Mouse (Mus musculus) left cerebral cortex, adult 2 months (tissue): Measurements from ENCODE around the gene Mctp1. TPM values are rescaled to one million over a fixed set of nuclear protein-coding genes. Genes with fewer than 3 reads are reported as not detected.

Experiments used
- DNase-seq, 2 experiments: peaks; one replicate each; pipeline ENCODE4 v3.0.0; 2021 to 2022; ENCODE audit warnings: low spot score in 2 of 2, mixed read lengths in 1 of 2; ENCODE audit errors: extremely low spot score in 1 of 2
- H3K27ac ChIP-seq: fragments of 200-600 bp; 2 replicates; pipeline ENCODE4 v1.8.1; 2022
- H3K4me3 ChIP-seq: fragments of 200-600 bp; 2 replicates; pipeline ENCODE4 v1.8.1; 2022
- CTCF ChIP-seq: fragments of 200-600 bp; IDR thresholded peaks from 2 replicates; pipeline ENCODE4 v1.8.1; 2022; ENCODE audit warnings: antibody characterized with exemption, mild to moderate bottlenecking, moderate library complexity
- intact Hi-C: fragments of 180-260 bp; cut with DNase I; formaldehyde crosslinking; loops from one replicate; pipeline ENCODE4 v1.15.1; 2025
- total RNA-seq, 2 experiments: library from RNA; stranded (reverse); gene quantifications; 2 replicates each; pipeline ENCODE4 v1.2.3; 2021

Gene Mctp1
- total RNA-seq, 2 experiments from 2014 or later: 38.9 to 46.2 TPM

DNA sequence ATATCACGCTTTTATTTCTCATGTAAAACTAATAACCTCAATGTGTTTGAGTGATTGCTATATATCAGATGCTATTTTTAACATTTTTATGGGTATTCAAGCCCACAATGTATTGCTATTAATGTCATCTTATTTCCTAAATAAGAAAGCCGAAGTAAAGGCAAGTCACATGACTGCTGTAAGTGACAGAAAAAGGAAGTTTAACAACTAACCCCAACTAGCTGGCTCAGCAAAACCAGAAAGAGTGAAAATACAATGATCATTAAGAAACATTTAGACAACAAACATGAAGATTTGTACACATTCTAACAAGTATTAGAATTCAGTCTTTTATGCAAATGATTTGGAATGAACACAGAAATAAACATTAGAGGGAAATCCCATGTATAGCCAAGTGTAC, 253.9 kb downstream of the Mctp1 start:
- intact Hi-C loops: no loop called here
- H3K4me3 ChIP-seq: no peak overlapping the region
- no peak for TF ChIP-seq CTCF
- DNase-seq: no peak
- no peak overlapping the region for H3K27ac ChIP-seq

DNA sequence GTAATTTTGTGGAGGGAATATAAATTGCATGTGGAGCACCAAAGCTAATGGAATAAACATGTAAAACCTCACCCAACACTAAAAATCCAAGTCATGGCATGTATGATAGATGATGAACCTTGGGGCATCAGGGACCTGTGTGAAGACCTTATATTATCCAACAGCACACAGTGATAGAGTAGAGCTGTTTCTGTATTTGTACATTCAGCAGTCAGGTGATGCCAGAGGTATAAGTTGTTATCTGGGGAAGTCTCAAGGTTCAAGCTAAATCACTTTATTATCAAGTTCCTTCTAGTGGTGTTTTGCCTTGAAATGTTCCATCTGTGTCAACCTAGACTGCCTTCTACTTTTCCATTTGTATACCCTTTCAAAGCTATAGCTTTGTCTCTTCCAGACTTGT, 275.2 kb downstream of the Mctp1 start:
- no peak overlapping the region for H3K4me3 ChIP-seq
- H3K27ac ChIP-seq: no peak overlapping the region
- no peak for DNase-seq
- intact Hi-C loops: no loop called here
- TF ChIP-seq CTCF: no peak

DNA sequence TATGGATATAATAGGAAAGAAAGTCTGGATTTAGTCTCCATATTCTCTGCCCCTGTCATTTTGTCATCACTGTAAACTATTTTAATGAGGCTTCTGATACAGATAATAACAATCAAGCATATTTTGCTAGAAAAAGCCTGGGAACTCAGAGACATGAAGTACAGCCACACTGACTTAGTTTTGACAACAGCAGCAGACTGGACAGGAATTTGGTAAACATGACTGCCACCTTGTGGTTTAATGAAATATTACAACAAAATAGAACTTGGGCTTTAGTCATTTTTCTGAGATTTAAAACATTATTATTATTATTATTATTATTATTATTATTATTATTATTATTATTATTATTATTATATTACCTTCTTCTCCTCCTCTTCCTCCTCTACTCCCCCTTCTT, 297.0 kb downstream of the Mctp1 start:
- Histone ChIP-seq H3K27ac (no peak overlapping the region), H3K4me3 (no peak overlapping the region)
- intact Hi-C loops: loop anchor here (5.0 to 10.0 kb wide), 3 partner anchors 249 to 376 kb away; partner anchors contain the start of gene Fam81b
- DNase-seq: no peak
- TF ChIP-seq CTCF: peak; percentile 67

DNA sequence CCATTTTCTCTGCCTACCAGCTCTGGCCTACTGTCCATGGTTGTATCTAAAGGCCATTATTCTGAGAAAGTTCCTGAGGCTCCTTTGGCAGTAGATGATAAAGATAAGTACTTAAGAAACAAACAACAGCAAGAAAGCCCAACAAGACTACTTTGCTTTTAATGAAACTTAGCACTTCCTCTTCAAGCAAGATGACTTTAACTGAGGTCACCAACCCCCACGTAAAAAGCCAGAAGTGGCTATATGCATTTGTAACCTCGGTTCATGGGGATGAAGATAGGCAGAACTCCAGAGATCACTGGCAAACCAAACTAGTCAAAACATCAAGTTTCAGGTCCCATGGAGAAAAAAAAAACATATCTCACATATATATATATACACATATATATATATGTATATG, 305.0 kb downstream of the Mctp1 start:
- Histone ChIP-seq H3K4me3 (no peak overlapping the region), H3K27ac (no peak overlapping the region)
- intact Hi-C loops: loop anchor here (10.0 kb wide), 1 partner anchor 385 kb away; the partner anchor contains the start of gene Fam81b
- no peak for DNase-seq
- TF ChIP-seq CTCF: no peak

DNA sequence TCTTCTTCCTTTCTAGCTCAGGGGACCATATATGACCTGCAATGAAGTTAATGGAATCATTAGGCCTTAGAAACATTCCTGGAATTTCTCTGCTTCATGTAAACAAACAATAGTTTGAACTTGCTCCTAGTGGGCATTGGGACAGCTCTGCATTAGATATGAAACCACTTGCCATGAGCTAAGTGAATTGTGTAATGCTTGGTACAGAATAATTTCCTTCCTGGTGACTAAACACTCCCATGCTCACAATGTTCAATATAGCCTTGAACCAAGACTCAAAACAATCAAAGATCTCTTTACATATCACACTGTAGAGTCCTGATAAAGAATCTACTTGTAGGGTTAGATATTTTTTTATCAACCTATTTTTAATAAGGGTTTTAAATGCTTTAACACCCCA, 305.8 kb downstream of the Mctp1 start:
- DNase-seq: no peak
- Histone ChIP-seq H3K27ac (no peak overlapping the region), H3K4me3 (no peak overlapping the region)
- intact Hi-C loops: no loop called here
- no peak for TF ChIP-seq CTCF

DNA sequence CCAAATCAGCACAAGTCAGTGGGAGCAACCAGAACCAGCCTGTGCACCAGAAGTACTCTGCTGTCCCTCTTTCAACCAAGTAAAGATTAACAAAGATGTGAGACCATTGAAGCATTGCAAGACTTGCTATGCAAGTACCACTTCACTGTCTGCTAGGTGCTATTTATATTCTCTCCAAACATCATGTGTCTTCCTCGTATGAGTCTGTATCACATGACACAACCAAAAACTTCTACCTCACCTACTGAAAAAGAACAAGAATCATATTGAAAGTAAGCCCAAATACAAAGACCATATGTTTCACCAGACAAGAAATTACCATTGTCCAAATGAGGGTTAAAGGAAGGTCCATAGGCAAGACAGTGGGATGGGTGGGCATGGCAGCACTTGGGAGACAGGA, 306.4 kb downstream of the Mctp1 start:
- Histone ChIP-seq H3K4me3 (no peak overlapping the region), H3K27ac (no peak overlapping the region)
- TF ChIP-seq CTCF: no peak
- intact Hi-C loops: no loop called here
- no peak for DNase-seq

DNA sequence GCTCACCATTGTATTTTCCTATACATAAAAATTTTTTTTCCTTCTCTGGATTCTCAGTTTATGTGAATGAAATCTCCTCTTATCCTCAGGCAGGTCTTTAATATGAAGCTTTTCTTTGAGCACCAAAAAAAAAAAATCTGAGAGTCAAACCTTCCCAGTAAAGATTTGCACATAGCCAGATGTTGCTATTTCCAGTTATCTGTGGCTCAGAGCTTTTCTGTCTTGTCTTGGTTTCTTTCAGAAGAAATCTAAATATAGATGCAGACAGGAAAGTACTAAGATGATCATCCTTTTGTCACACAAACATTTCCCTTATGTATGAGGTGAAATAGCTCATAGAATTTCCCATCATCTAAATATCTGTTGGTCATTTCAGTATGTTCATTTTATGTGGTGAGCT, 349.7 kb downstream of the Mctp1 start:
- intact Hi-C loops: no loop called here
- DNase-seq: no peak
- no peak overlapping the region for H3K27ac ChIP-seq
- no peak overlapping the region for H3K4me3 ChIP-seq
- no peak for TF ChIP-seq CTCF

DNA sequence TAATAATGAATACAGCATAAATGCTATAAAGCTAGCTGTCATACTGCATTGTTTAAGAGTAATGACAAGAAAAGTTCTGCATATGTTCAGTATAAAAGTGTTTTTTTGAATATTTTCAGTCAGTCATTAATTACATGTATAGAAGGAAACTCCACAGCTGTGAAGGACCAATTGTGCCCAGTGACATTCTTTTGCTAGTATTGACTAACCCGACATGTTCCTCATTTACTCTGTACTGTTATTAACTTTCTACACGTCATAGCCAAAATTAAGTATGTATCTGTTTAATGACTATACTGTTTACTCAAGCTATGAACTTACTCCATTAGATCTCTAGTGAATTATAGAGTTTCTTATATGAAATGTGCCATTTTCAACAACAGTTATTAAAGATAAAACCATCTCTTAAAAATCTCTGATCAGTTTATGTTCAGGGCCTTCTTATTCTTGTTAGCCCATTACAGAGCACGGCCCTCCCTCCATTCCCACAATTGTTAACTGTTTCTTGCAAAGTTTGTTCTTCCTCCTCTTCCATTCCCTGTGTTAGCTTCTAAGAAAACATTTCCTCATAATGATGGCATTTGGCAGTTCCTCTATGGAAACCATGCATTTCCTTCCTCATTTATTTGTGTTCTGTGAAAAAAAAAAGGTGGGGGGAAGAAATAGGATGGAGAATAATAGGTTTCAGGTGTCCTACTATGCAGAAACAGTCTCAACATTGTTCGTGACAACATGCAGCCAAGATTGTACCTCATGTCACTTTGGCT, 366.5 kb downstream of the Mctp1 start:
- intact Hi-C loops: no loop called here
- Histone ChIP-seq H3K27ac (no peak overlapping the region), H3K4me3 (no peak overlapping the region)
- TF ChIP-seq CTCF: no peak
- no peak for DNase-seq

DNA sequence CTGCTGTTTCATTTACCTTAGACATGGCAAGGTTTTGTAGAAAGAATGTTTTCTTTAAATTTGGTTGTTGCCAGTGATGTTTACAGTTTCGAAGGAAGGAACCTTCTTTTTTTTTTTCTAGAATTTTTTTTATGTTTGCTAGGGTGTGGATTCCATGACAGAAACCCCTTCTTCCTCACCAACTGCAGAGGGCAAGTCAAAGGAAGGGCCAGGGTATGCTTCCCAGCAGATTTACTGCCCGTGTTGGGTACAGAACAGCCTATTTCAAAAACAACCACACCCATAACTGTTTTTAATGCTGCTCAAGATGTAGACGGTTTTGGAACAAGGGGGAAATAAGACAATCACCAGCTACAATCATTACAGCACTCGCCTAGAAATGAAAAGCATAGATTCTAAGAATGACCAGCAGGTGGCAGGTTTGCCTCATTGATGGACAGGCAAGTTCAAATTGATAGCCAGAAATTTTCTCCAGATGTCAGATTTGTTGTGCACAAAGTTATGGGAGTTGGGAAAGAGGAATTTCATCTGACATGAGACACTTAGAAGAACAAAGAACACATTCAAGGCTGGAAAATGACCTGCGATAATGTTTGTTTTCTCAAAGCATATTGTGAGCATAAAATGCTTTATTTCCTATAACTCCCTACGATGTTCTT, 375.6 kb downstream of the Mctp1 start:
- peak; percentile 41 to 54 for DNase-seq
- no peak overlapping the region for H3K4me3 ChIP-seq
- TF ChIP-seq CTCF: peak; percentile 79
- H3K27ac ChIP-seq: no peak overlapping the region
- intact Hi-C loops: no loop called here

DNA sequence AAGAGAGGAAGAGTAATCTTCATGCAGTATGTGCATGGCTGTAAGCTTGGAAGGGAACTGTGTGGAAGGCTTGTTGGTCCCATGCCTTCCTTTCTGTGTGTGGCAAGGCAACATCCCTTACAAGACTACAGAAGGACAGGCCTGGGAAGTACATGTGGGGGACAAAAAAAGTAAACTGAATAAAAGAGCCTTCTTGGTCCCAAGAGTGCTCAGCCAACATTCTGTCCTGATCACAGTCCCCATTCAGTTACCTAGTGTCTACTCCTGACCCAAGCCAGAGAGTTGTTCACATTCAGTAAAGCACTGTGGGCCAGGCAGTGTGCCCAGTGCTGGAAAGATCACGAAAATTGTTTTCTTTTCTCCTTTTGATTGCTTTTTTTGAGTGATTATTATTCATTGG, 415.3 kb downstream of the Mctp1 start:
- Histone ChIP-seq H3K27ac (no peak overlapping the region), H3K4me3 (no peak overlapping the region)
- no peak for TF ChIP-seq CTCF
- no peak for DNase-seq
- intact Hi-C loops: no loop called here

DNA sequence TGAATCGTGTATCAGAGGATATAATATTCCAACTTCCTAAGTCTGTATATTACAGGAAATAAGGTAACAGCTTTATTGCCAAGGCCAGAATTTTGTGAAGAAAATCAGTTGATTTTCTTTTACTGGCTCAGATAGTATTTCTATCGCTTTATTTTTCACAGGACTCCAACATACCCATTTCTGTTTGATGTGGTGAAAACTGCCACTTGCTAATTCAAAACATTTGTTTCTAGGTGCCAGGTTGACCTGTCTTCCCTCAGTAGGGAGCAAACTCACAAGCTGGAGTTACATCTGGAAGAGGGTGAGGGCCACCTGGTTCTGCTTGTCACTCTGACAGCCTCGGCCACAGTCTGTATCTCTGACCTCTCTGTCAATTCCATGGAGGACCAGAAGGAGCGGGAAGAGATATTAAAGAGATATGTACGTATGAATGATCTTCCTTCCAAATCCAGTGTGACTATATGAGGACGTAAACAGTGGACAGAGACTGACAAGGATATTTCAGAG, 416.8 kb downstream of the Mctp1 start:
- DNase-seq: no peak
- intact Hi-C loops: no loop called here
- no peak for TF ChIP-seq CTCF
- no peak overlapping the region for H3K27ac ChIP-seq
- no peak overlapping the region for H3K4me3 ChIP-seq

DNA sequence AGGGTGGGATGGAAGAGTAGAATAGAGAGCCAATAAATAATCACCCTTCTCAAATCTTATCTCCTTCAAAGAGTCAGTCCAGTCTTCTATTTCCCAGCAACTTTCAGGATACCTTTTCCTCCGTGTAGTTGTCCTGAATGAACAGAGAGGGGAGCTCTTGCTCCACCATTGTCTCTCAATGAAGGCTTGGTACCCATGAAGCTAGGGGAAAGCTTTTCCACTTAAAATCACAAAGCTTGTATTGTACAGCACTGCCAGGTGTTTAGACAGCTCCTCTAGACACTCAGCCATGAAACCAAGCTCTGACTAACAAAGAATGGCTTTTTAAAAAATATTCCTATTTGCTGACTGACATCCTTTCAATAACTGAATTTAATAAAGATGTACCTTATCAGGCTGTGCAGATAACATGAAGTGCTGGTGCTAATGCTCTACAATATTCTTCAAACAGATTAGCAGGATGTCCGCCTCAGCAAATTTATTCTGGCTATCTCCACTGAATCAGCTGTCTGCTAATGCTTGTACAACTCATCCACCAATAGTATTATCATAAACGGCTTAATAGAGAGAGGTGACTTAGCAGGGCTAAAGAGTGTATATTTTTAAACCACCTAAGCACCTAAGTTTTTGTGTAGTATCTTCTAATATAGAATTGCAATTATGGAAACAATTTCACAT, 417.9 kb downstream of the Mctp1 start:
- Histone ChIP-seq H3K27ac (no peak overlapping the region), H3K4me3 (no peak overlapping the region)
- TF ChIP-seq CTCF: peak; percentile 75
- peak in 1 of 2 experiments; percentile 15 for DNase-seq
- intact Hi-C loops: no loop called here
